Mouse (Mus musculus): Measurements from ENCODE around the gene Cdpf1. TPM values are rescaled to one million over a fixed set of nuclear protein-coding genes. Genes with fewer than 3 reads are reported as not detected.

The Cdpf1 gene
- total RNA-seq, 2 experiments from 2014 or later: 15.5 to 17.1 TPM

- no peak for ATAC-seq (replicated peaks; ENCODE audit: poor library complexity)
These were observed 40.0 kb downstream of the Cdpf1 start for GRCm38 (mm10) chr15:85771306-85772121.

- no peak for ATAC-seq (replicated peaks; ENCODE audit: poor library complexity)
These were observed 42.5 kb downstream of the Cdpf1 start for GRCm38 (mm10) chr15:85768991-85769390.

- ATAC-seq (replicated peaks; ENCODE audit: poor library complexity): no peak
These were observed 44.8 kb downstream of the Cdpf1 start for GRCm38 (mm10) chr15:85766677-85767076.

GRCm38 (mm10) chr15:85765022-85765421 lies 46.5 kb downstream of the Cdpf1 start:
- no peak for ATAC-seq (replicated peaks; ENCODE audit: poor library complexity)

- no peak for ATAC-seq (replicated peaks; ENCODE audit: poor library complexity)
These were observed 48.7 kb downstream of the Cdpf1 start for GRCm38 (mm10) chr15:85762761-85763160.

- no peak for ATAC-seq (replicated peaks; ENCODE audit: poor library complexity)
These were observed 53.7 kb downstream of the Cdpf1 start for GRCm38 (mm10) chr15:85757768-85758167.

Other genes starting within 250 kb of the Cdpf1 start
- not detected in 2 replicates for gene Wnt7b, start 229.2 kb downstream of the Cdpf1 start, total RNA-seq (2015)
- gene Wnt7b, start 229.2 kb downstream of the Cdpf1 start, total RNA-seq (2017): not detected in 2 replicates
- not detected in 2 replicates for gene Ppara, start 76.7 kb downstream of the Cdpf1 start, total RNA-seq (2015)
- gene Ppara, start 76.7 kb downstream of the Cdpf1 start, total RNA-seq (2017): not detected in 2 replicates
- gene Pkdrej, start 10.0 kb upstream of the Cdpf1 start, total RNA-seq (2015): 0.05 TPM in 2 replicates
- gene Pkdrej, start 10.0 kb upstream of the Cdpf1 start, total RNA-seq (2017): 0.07 TPM in 1 of 2 replicates, not detected in the other
- 1.9 and 2.4 TPM in 2 replicates for gene Ttc38, start 20.6 kb upstream of the Cdpf1 start, total RNA-seq (2015)
- 2.4 and 3.3 TPM in 2 replicates for gene Ttc38, start 20.6 kb upstream of the Cdpf1 start, total RNA-seq (2017)
- gene Gtse1, start 48.0 kb upstream of the Cdpf1 start, total RNA-seq (2015): 15.3 and 18.1 TPM in 2 replicates
- gene Gtse1, start 48.0 kb upstream of the Cdpf1 start, total RNA-seq (2017): 16.9 and 18.6 TPM in 2 replicates
- gene Trmu, start 67.6 kb upstream of the Cdpf1 start, total RNA-seq (2015): 7.4 and 7.6 TPM in 2 replicates
- gene Trmu, start 67.6 kb upstream of the Cdpf1 start, total RNA-seq (2017): 22.6 and 24.7 TPM in 2 replicates
- gene Celsr1, start 222.1 kb upstream of the Cdpf1 start, total RNA-seq (2015): 8.4 and 10.7 TPM in 2 replicates
- 4.4 and 6.6 TPM in 2 replicates for gene Celsr1, start 222.1 kb upstream of the Cdpf1 start, total RNA-seq (2017)
- 7.1 and 7.4 TPM in 2 replicates for gene Gramd4, start 246.0 kb upstream of the Cdpf1 start, total RNA-seq (2015)
- 19.7 and 20.5 TPM in 2 replicates for gene Gramd4, start 246.0 kb upstream of the Cdpf1 start, total RNA-seq (2017)

Measured in megakaryocyte progenitor cell, adult 5-6 weeks (primary cell).